Comparison of ENCODE assay signal across 8 mouse cellular contexts in the genomic region with DNA sequence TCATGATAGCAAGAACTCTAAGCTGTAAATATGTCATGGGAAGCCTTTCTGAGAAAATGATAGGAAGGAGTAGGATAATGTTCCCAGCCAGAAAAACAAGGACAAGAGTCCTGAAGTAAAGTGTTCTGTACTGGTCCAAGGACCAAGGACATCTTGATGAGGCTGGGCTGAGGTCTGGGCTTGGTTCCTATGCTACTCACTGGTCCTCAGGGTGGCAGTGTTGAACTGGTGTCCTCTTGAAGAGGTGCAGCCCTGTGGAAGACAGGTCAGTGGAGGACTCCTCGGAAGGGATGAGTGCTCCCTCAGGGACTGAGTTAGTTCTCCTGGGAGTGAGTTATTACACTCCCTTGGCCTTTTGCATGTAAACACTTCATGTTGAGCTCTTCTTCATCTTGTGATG.
DNase-seq lines count a peak whose midpoint lies in the region; ATAC-seq and TF ChIP-seq lines count a peak whose summit lies in the region.

No protein-coding gene starts in this region.

- H3K4me3 ChIP-seq in left cerebral cortex, adult 2 months, result no peak overlapping the region
- no peak overlapping the region for H3K4me3 ChIP-seq in liver, postnatal 0 days (ENCODE audit: low read depth, low read length)

- intact Hi-C loops in left cerebral cortex, adult 2 months (cut with DNase I), result no loop called here
- intact Hi-C loops in left cerebral cortex, postnatal 10 days (cut with DNase I), result no loop called here

- WGBS in liver, postnatal 0 days (ENCODE audit: insufficient replicate concordance), result 38% methylated on average over 1 of the region's 1 CpGs

- ATAC-seq in liver, postnatal 0 days, result peak; percentile 51; the same call in 1 of the 2 replicates

- H3K9ac ChIP-seq in liver, postnatal 0 days (replicated peaks), result no peak overlapping the region

- H3K27ac ChIP-seq in left cerebral cortex, adult 2 months, result no peak overlapping the region
- no peak overlapping the region for H3K27ac ChIP-seq in liver, postnatal 0 days (ENCODE audit: low read depth)

- no peak overlapping the region for H3K4me2 ChIP-seq in liver, postnatal 0 days (ENCODE audit: low read depth, low read length)

- H3K36me3 ChIP-seq in liver, postnatal 0 days (replicated peaks; ENCODE audit: insufficient read depth, low read length), result no peaks in the 10 kb centered on the region

- TF ChIP-seq CTCF in left cerebral cortex, adult 2 months (IDR thresholded peaks at IDR 0.05), result peak; percentile 44
- TF ChIP-seq CTCF in liver, postnatal 0 days (IDR thresholded peaks at IDR 0.05; ENCODE audit: low read depth), result peak; percentile 65

- DNase-seq in left cerebral cortex, adult 2 months (ENCODE audit: extremely low spot score in 1 of 2, low spot score in 2 of 2), result no peak
- no peak for DNase-seq in left cerebral cortex, postnatal 10 days (ENCODE audit: extremely low spot score in 1 of 2, low spot score in 2 of 2)
- DNase-seq in adrenal gland, adult 8-10 months, result peak; percentile 56
- DNase-seq in embryo, embryonic 10 days (ENCODE audit: low spot score), result peak; percentile 49
- DNase-seq in liver, postnatal 0 days, result peak; percentile 31
- DNase-seq in testis, postnatal 14 days (ENCODE audit: low spot score), result peak; percentile 17
- no peak for DNase-seq in thymus, postnatal 4 days
- DNase-seq in layer of hippocampus, postnatal 25 days (ENCODE audit: extremely low spot score in 1 of 2, low spot score in 1 of 2), result no peak

- no peaks in the 10 kb centered on the region for H3K27me3 ChIP-seq in liver, postnatal 0 days (ENCODE audit: insufficient read depth, low read length)

- no peaks in the 10 kb centered on the region for H3K9me3 ChIP-seq in liver, postnatal 0 days (ENCODE audit: low read length)

- no peak for TF ChIP-seq EP300 in liver, postnatal 0 days (IDR thresholded peaks at IDR 0.05; ENCODE audit: low read depth)

- H3K4me1 ChIP-seq in liver, postnatal 0 days (ENCODE audit: insufficient read depth), result no peaks in the 10 kb centered on the region

Comparison
In these comparisons a context has a peak if more than half of its experiments do, and no peak if none do; other contexts are left out.
1. DNase-seq: peak in adrenal gland, adult 8-10 months (single experiment), embryo, embryonic 10 days (single experiment), liver, postnatal 0 days (single experiment) and testis, postnatal 14 days (single experiment); none in left cerebral cortex, adult 2 months (0 of 2), left cerebral cortex, postnatal 10 days (0 of 2), thymus, postnatal 4 days (single experiment) and layer of hippocampus, postnatal 25 days (0 of 2).